Mouse (Mus musculus): ENCODE data around the gene Rtl9.
A peak's percentile ranks its signal among the peaks of the same experiment; 100 is the strongest.

The Rtl9 gene

GRCm38 (mm10) chrX:143099044-143099754 lies at the start of gene Rtl9:
Gene Rtl9, plus strand, starts transcription at chrX:143099594.
- no peak for DNase-seq (ENCODE audit: low read depth)

- DNase-seq (ENCODE audit: low read depth) = no peak
These were observed 47.9 kb upstream of the Rtl9 start for GRCm38 (mm10) chrX:143051478-143051877.

GRCm38 (mm10) chrX:143051921-143052320 lies 47.5 kb upstream of the Rtl9 start:
- DNase-seq (ENCODE audit: low read depth) = no peak

GRCm38 (mm10) chrX:143058829-143059228 lies 40.6 kb upstream of the Rtl9 start:
- DNase-seq (ENCODE audit: low read depth) = no peak

GRCm38 (mm10) chrX:143062641-143063355 lies 36.6 kb upstream of the Rtl9 start:
- no peak for DNase-seq (ENCODE audit: low read depth)

- DNase-seq (ENCODE audit: low read depth) = no peak
These were observed 35.6 kb upstream of the Rtl9 start for GRCm38 (mm10) chrX:143063780-143064179.

- DNase-seq (ENCODE audit: low read depth) = no peak
These were observed 35.1 kb upstream of the Rtl9 start for GRCm38 (mm10) chrX:143064288-143064687.

GRCm38 (mm10) chrX:143066320-143067114 lies 32.9 kb upstream of the Rtl9 start:
- no peak for DNase-seq (ENCODE audit: low read depth)

- DNase-seq (ENCODE audit: low read depth) = no peak
These were observed 32.3 kb upstream of the Rtl9 start for GRCm38 (mm10) chrX:143067115-143067514.

- DNase-seq (ENCODE audit: low read depth) = peak; percentile 54
These were observed 31.8 kb upstream of the Rtl9 start for GRCm38 (mm10) chrX:143067576-143067975.

- no peak for DNase-seq (ENCODE audit: low read depth)
These were observed 18.7 kb upstream of the Rtl9 start for GRCm38 (mm10) chrX:143080458-143081336.

GRCm38 (mm10) chrX:143082732-143083131 lies 16.7 kb upstream of the Rtl9 start:
- no peak for DNase-seq (ENCODE audit: low read depth)

- no peak for DNase-seq (ENCODE audit: low read depth)
These were observed 11.2 kb upstream of the Rtl9 start for GRCm38 (mm10) chrX:143088225-143088624.

GRCm38 (mm10) chrX:143090904-143091588 lies 8.3 kb upstream of the Rtl9 start:
- DNase-seq (ENCODE audit: low read depth) = no peak

- no peak for DNase-seq (ENCODE audit: low read depth)
These were observed 1.8 kb upstream of the Rtl9 start for GRCm38 (mm10) chrX:143097551-143097950.

- no peak for DNase-seq (ENCODE audit: low read depth)
These were observed 3.8 kb downstream of the Rtl9 start for GRCm38 (mm10) chrX:143103146-143103545.

- DNase-seq (ENCODE audit: low read depth) = peak; percentile 6
These were observed 6.5 kb downstream of the Rtl9 start for GRCm38 (mm10) chrX:143105866-143106265.

- no peak for DNase-seq (ENCODE audit: low read depth)
These were observed 13.2 kb downstream of the Rtl9 start for GRCm38 (mm10) chrX:143112546-143112945.
